Mouse (Mus musculus) CD4-positive, CD25-positive, alpha-beta regulatory T cell, adult 2 months (primary cell): ENCODE data around the gene H2al1m.
A peak's percentile ranks its signal among the peaks of the same experiment; 100 is the strongest.
"Not testable (repeated sequence)": the region's sequence is repeated elsewhere in the genome, so short reads cannot be mapped to it uniquely, and the experiment has no call there.

Experiments used
- DNase-seq: peaks from one replicate; pipeline ENCODE4 v3.0.0-alpha.2; 2012; ENCODE audit warnings: low read depth, low spot score

Gene H2al1m

GRCm38 (mm10) chrX:9327954-9328353, 44.4 kb downstream of the H2al1m start:
- DNase-seq: not testable (repeated sequence)

GRCm38 (mm10) chrX:9332366-9332962, 48.9 kb downstream of the H2al1m start:
- peak; percentile 58 for DNase-seq

- not testable (repeated sequence) for DNase-seq
Observed at GRCm38 (mm10) chrX:9333035-9333434, 49.5 kb downstream of the H2al1m start.
